8 mouse cellular contexts compared by ENCODE assay signal in genomic region chr3:40798500-40798899, GRCm38 (mm10). TPM values are rescaled to one million over a fixed set of nuclear protein-coding genes. Genes with fewer than 3 reads are reported as not detected.
DNase-seq lines count a peak whose midpoint lies in the region; ATAC-seq and TF ChIP-seq lines count a peak whose summit lies in the region.

No protein-coding gene starts in this region.

- H3K4me1 ChIP-seq in kidney, embryonic 14.5 days (ENCODE audit: control insufficient read depth, insufficient read depth, low read length): peaks cover 9% of the 10 kb centered on the region
- H3K4me1 ChIP-seq in liver, adult 2 months (ENCODE audit: control insufficient read depth, insufficient read depth, low read length): no peaks in the 10 kb centered on the region

- ATAC-seq in kidney, embryonic 14.5 days (ENCODE audit: low FRiP score, low TSS enrichment): no peak

- 38% methylated on average over 7 of the region's 7 CpGs for WGBS in kidney, embryonic 14.5 days
- WGBS in liver, adult 2 months: 42% methylated on average over 7 of the region's 7 CpGs

- no peaks in the 10 kb centered on the region for H3K79me2 ChIP-seq in liver, adult 2 months (ENCODE audit: control insufficient read depth, insufficient read depth, low read length)

- peaks cover 12% of the 10 kb centered on the region for H3K36me3 ChIP-seq in kidney, embryonic 14.5 days (ENCODE audit: control insufficient read depth, insufficient read depth, low read length)
- H3K36me3 ChIP-seq in liver, adult 2 months (ENCODE audit: control insufficient read depth, insufficient read depth, low read length): no peaks in the 10 kb centered on the region

- peak; percentile 66 for TF ChIP-seq CTCF in liver, adult 2 months (IDR thresholded peaks at IDR 0.05; ENCODE audit: low read depth, low read length)

- H3K9me3 ChIP-seq in kidney, embryonic 14.5 days (ENCODE audit: control insufficient read depth, low read length): no peaks in the 10 kb centered on the region

- intact Hi-C loops in heart, postnatal 14 days (cut with DNase I): no loop called here

- no peak overlapping the region for H3K27ac ChIP-seq in kidney, embryonic 14.5 days (ENCODE audit: low read depth, low read length)
- H3K27ac ChIP-seq in liver, adult 2 months (replicated peaks; ENCODE audit: insufficient read depth, low read depth, low read length): no peak overlapping the region

- no peak overlapping the region for H3K4me2 ChIP-seq in kidney, embryonic 14.5 days (replicated peaks; ENCODE audit: low read depth, low read length)

- no peak overlapping the region for H3K9ac ChIP-seq in kidney, embryonic 14.5 days (ENCODE audit: low read depth, low read length)
- no peak overlapping the region for H3K9ac ChIP-seq in liver, adult 2 months (ENCODE audit: low read depth, low read length)

- TF ChIP-seq POLR2A in liver, adult 2 months (IDR thresholded peaks at IDR 0.05; ENCODE audit: extremely low read depth, insufficient read depth, low read length): no peak

- H3K27me3 ChIP-seq in kidney, embryonic 14.5 days (ENCODE audit: control insufficient read depth, insufficient read depth, low read length): no peaks in the 10 kb centered on the region
- H3K27me3 ChIP-seq in liver, adult 2 months (ENCODE audit: control insufficient read depth, insufficient read depth, low read length): no peaks in the 10 kb centered on the region

- peak; percentile 56 for DNase-seq in kidney, adult 18-20 months
- peak; percentile 70 for DNase-seq in MN1 (ENCODE audit: low spot score)
- DNase-seq in cerebellum, adult 9-10 months: peak; percentile 34
- DNase-seq in heart, postnatal 14 days: peak; percentile 23 to 40
- peak; percentile 57 for DNase-seq in liver, adult 2 months (ENCODE audit: extremely low read depth, low read depth, low spot score)
- DNase-seq in naive thymus-derived CD4-positive, alpha-beta T cell, adult 2 months (ENCODE audit: low read depth): peak; percentile 78
- DNase-seq in thymus, postnatal 14 days: peak; percentile 70

- H3K4me3 ChIP-seq in kidney, embryonic 14.5 days (ENCODE audit: low read length): no peak overlapping the region
- H3K4me3 ChIP-seq in liver, adult 2 months (ENCODE audit: insufficient read depth, low read depth, low read length): no peak overlapping the region

RNA-seq across cellular contexts. Expression of gene Plk4, which starts 1.3 kb away (rescaled TPM):
- 48.7 and 74.8 TPM in 2 replicates for polyA plus RNA-seq in kidney, embryonic 14.5 days (2014; fragmentation: Nextera tagmentation; extraction: Ambion mirVana)
- total RNA-seq in heart, postnatal 14 days (2021): 1 to 10 TPM; 3.3 to 7.4 TPM
- 1.2 and 1.6 TPM in 2 replicates for total RNA-seq in liver, adult 2 months (2014; rRNA removed)
- 0.17 and 0.57 TPM in 2 replicates for polyA plus RNA-seq in liver, adult 2 months (2012; rRNA removed)

RNA-seq across cellular contexts. Expression of gene Mfsd8, which starts 48.2 kb away (rescaled TPM):
- polyA plus RNA-seq in kidney, embryonic 14.5 days (2014; fragmentation: Nextera tagmentation; extraction: Ambion mirVana): 5.3 and 8.1 TPM in 2 replicates
- total RNA-seq in heart, postnatal 14 days (2021): 10 to 100 TPM; 14.4 to 17.0 TPM
- total RNA-seq in liver, adult 2 months (2014; rRNA removed): 9.9 and 10.4 TPM in 2 replicates
- polyA plus RNA-seq in liver, adult 2 months (2012; rRNA removed): 2.8 and 3.5 TPM in 2 replicates

RNA-seq across cellular contexts. Expression of gene Abhd18, which starts 48.3 kb away (rescaled TPM):
- polyA plus RNA-seq in kidney, embryonic 14.5 days (2014; fragmentation: Nextera tagmentation; extraction: Ambion mirVana): 6.0 and 6.1 TPM in 2 replicates
- 10 to 100 TPM; 65.1 to 65.4 TPM for total RNA-seq in heart, postnatal 14 days (2021)
- 23.6 and 29.4 TPM in 2 replicates for total RNA-seq in liver, adult 2 months (2014; rRNA removed)
- polyA plus RNA-seq in liver, adult 2 months (2012; rRNA removed): 4.8 and 6.8 TPM in 2 replicates

RNA-seq across cellular contexts. Expression of gene Hspa4l, which starts 54.2 kb away (rescaled TPM):
- polyA plus RNA-seq in kidney, embryonic 14.5 days (2014; fragmentation: Nextera tagmentation; extraction: Ambion mirVana): 4.3 and 8.8 TPM in 2 replicates
- 10 to 100 TPM; 34.7 to 40.4 TPM for total RNA-seq in heart, postnatal 14 days (2021)
- 10.3 and 10.5 TPM in 2 replicates for total RNA-seq in liver, adult 2 months (2014; rRNA removed)
- polyA plus RNA-seq in liver, adult 2 months (2012; rRNA removed): 6.9 and 7.1 TPM in 2 replicates
